In genomic region chr6:30265402-30265801, GRCm38 (mm10) we compare ENCODE assay signal across 13 mouse cellular contexts. TPM values are rescaled to one million over a fixed set of nuclear protein-coding genes. Genes with fewer than 3 reads are reported as not detected.
DNase-seq lines count a peak whose midpoint lies in the region.
"Had no signal": no experiment of that assay in that cellular context is flagged by ENCODE, and none has a peak within 500 bp of the region (broad histone marks: within the 10 kb centered on the region; RNA-seq: fewer than 3 reads in every experiment).

No protein-coding gene starts in this region.

- DNase-seq in adrenal gland, postnatal 10 days, result peak; percentile 47
- DNase-seq in adrenal gland, adult 18-20 months (ENCODE audit: low spot score in 2 of 2), result no peak
- peak; percentile 10 for DNase-seq in gastrocnemius, postnatal 10 days
- no peak for DNase-seq in gastrocnemius, adult 8-10 months (ENCODE audit: low spot score in 2 of 2)
- DNase-seq in MN1 (ENCODE audit: low spot score), result peak; percentile 66
- peak; percentile 36 for DNase-seq in gastrocnemius, postnatal 25 days
- no peak for DNase-seq in urinary bladder, postnatal 14 days (ENCODE audit: low spot score)
- DNase-seq: cerebellum, adult 18-20 months; cerebellum, adult 9-11 months; cerebellum, postnatal 36 days; heart, adult 18-20 months; heart, postnatal 10 days; heart, postnatal 4 days had no signal

RNA-seq across cellular contexts. Expression of gene Ube2h, which starts 38.9 kb away (rescaled TPM):
- 100 to 1,000 TPM; 106 to 117 TPM for total RNA-seq in adrenal gland, postnatal 10 days (2021)
- total RNA-seq in adrenal gland, adult 18-20 months (2021), result 100 to 1,000 TPM in 1 of 2 experiments, 10 to 100 TPM in 1; 94.7 to 121 TPM
- total RNA-seq in gastrocnemius, postnatal 10 days (2021), result 10 to 100 TPM; 64.8 to 68.6 TPM
- total RNA-seq in gastrocnemius, adult 8-10 months (2022), result 10 to 100 TPM; 47.9 to 63.1 (median 52.5) TPM
- total RNA-seq in gastrocnemius, postnatal 25 days (2021), result 10 to 100 TPM; 50.4 to 62.2 TPM

Comparison
In these comparisons a context has a peak if more than half of its experiments do, and no peak if none do; other contexts are left out.
1. DNase-seq: peak in adrenal gland, postnatal 10 days (single experiment), gastrocnemius, postnatal 10 days (single experiment), MN1 (single experiment) and gastrocnemius, postnatal 25 days (single experiment); none in adrenal gland, adult 18-20 months (0 of 2), gastrocnemius, adult 8-10 months (0 of 2) and urinary bladder, postnatal 14 days (single experiment).